Mouse (Mus musculus): ENCODE results near the gene Bax.

DNA sequence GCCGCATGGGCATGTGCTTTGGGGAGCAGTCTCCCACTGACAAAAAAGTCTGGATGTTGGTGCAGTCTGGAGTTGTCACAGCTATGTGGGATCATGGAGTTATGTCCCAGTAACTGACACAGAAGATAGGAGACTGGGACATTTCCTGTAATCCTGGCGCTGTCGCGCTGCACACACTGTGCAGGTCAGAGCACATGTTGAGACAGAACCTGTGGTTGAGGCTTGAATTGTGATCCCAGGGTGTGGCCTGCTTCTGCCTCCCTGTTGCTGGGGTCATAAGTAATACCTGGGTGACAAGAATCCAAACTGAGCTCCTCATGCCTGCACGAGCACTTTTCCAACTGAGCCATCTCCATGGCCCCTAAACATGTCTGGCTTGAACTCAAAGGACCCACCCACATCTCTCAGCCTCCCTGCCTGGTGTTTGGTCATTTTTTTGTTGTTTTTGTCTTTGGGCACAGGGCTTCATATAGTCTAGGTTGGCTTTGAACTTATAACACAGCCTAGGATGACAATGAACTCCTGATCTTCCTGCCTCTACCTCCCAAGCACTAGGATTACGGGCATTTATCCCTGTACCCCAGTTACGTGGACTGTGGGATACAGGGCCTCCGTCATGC is 25.6 kb upstream of the Bax start:
- TF ChIP-seq CTCF (IDR thresholded peaks at IDR 0.05 in 2 of 3, conservative IDR thresholded peaks at IDR 0.05 in 1 of 3; ENCODE audit: control insufficient read depth in 1 of 3, insufficient read depth in 1 of 3, low read depth in 2 of 3, low read length in 3 of 3, poor library complexity in 1 of 3, severe bottlenecking in 1 of 3) (no peak), EP300 (IDR thresholded peaks at IDR 0.05; ENCODE audit: low read depth in 1 of 2, low read length in 2 of 2) (no peak), NRF1 (IDR thresholded peaks at IDR 0.05; ENCODE audit: insufficient read depth, low read depth, low read length, poor library complexity, severe bottlenecking) (no peak), E2F4 (IDR thresholded peaks at IDR 0.05; ENCODE audit: borderline replicate concordance, low read depth, low read length) (no peak), MYB (IDR thresholded peaks at IDR 0.05; ENCODE audit: low read depth, low read length) (no peak)
